Mouse (Mus musculus): Measurements from ENCODE around the gene Th.

DNA sequence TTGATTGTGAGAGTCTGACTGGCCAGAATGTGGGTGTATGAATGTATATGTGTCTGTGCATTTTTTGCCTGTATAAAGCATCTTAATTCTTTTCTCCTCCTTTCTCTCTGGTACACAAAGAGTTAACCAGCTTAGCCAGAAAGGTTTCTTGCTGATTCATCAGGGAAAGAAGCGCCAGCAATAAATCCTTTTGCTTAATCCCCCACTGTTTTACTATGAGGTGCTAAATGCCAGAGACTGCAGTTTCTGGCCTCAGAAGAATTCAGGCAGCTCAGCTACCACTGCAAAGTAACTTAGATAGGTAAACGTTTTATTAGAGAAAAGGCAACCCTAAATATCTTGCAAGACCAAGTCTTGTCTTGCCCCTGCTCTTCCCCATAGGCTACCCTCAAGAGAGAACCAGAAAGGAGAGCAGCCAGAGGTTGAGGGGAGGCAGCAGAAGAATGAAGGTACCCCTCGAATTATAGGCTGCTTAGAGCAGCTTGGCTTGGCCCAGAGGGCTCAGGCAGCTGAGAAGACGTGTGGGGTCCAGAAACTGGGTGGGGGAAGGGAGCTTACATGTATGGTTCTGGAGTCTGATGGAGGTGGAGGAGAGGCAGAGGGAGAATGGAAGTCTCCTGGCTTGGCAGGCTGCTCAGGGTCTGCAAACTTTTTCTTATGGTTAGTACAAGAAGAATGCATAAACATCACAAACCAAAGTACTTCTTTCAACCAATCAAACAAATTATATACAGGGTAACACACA lies 61.3 kb downstream of the Th start:
- TF ChIP-seq CTCF (IDR thresholded peaks at IDR 0.05; ENCODE audit: control insufficient read depth, insufficient read depth, insufficient read length) (no peak), USF1 (IDR thresholded peaks at IDR 0.05; ENCODE audit: low read depth) (no peak), MYOD1 (IDR thresholded peaks at IDR 0.05; ENCODE audit: control insufficient read depth, insufficient read length, low read depth) (no peak)

All from C2C12 (cell line).